Mouse (Mus musculus) ES-E14 (cell line): Measurements from ENCODE around the gene Olfr1156. TPM values are rescaled to one million over a fixed set of nuclear protein-coding genes. Genes with fewer than 3 reads are reported as not detected.

Experiments
- DNase-seq: peaks from one replicate; pipeline ENCODE4 v3.0.0-alpha.2; 2013; ENCODE audit warnings: low read depth, low spot score
- H3K27ac ChIP-seq: 2 replicates; pipeline ENCODE4 v1.5.1; 2012; ENCODE audit warnings: low read depth, mild to moderate bottlenecking, low read length, moderate library complexity, mixed read lengths; ENCODE audit not compliant: poor library complexity, insufficient read depth, severe bottlenecking
- H3K36me3 ChIP-seq: 2 replicates; pipeline ENCODE4 v1.6.1; 2012; ENCODE audit warnings: mild to moderate bottlenecking, low read length, moderate library complexity, mixed read lengths; ENCODE audit not compliant: control insufficient read depth, poor library complexity, insufficient read depth, severe bottlenecking
- H3K4me1 ChIP-seq, 2 experiments: fragments of 150-350 bp in 1 of 2; sonication (generic) in 1 of 2; 2 replicates each; pipeline ENCODE4 v1.6.1; 2012; ENCODE audit warnings: low read length in 2 of 2, mild to moderate bottlenecking in 1 of 2, mixed read lengths in 1 of 2; ENCODE audit not compliant: control insufficient read depth in 2 of 2, insufficient read depth in 2 of 2, poor library complexity in 1 of 2
- H3K4me3 ChIP-seq, 2 experiments: fragments of 150-350 bp in 1 of 2; sonication (generic) in 1 of 2; 2 replicates each; pipeline ENCODE4 v1.5.1; 2012; ENCODE audit warnings: low read length in 2 of 2, low read depth in 1 of 2, mild to moderate bottlenecking in 1 of 2, mixed read lengths in 1 of 2; ENCODE audit not compliant: insufficient read depth in 1 of 2, poor library complexity in 1 of 2, severe bottlenecking in 1 of 2
- H3K9ac ChIP-seq: 2 replicates; pipeline ENCODE4 v1.6.1; 2012; ENCODE audit warnings: low read depth, mild to moderate bottlenecking, low read length, mixed read lengths; ENCODE audit not compliant: poor library complexity, insufficient read depth, severe bottlenecking
- H3K9me3 ChIP-seq: fragments of 150-350 bp; sonication (generic); 2 replicates; pipeline ENCODE4 v1.6.1; 2012; ENCODE audit warnings: low read depth, mild to moderate bottlenecking, low read length; ENCODE audit not compliant: control insufficient read depth, insufficient read depth
- CHD2 ChIP-seq: IDR thresholded peaks from 2 replicates; pipeline ENCODE4 v1.6.1; 2014; ENCODE audit warnings: mild to moderate bottlenecking, low read depth, low read length, inconsistent platforms
- HCFC1 ChIP-seq: IDR thresholded peaks from 2 replicates; pipeline ENCODE4 v1.6.1; 2012; ENCODE audit warnings: low read length, inconsistent platforms, borderline replicate concordance; ENCODE audit not compliant: insufficient read depth
- MAFK ChIP-seq: IDR thresholded peaks from 2 replicates; pipeline ENCODE4 v1.6.1; 2014; ENCODE audit warnings: mild to moderate bottlenecking, low read depth, low read length, inconsistent platforms; ENCODE audit not compliant: insufficient read depth
- ZC3H11A ChIP-seq: IDR thresholded peaks from 2 replicates; pipeline ENCODE4 v1.6.1; 2012; ENCODE audit warnings: low read depth, mild to moderate bottlenecking, inconsistent platforms, low read length, borderline replicate concordance
- ZNF384 ChIP-seq: IDR thresholded peaks from 2 replicates; pipeline ENCODE4 v1.6.1; 2012; ENCODE audit warnings: low read depth, low read length, inconsistent platforms
- in situ Hi-C, 2 experiments: fragments of 600-800 bp; cut with MboI; formaldehyde crosslinking; loops; one replicate each; pipeline ENCODE4 v1.15.1; 2025; ENCODE audit warnings: low sequenced_read_pairs in 2 of 2, inconsistent platforms in 1 of 2; ENCODE audit not compliant: unreplicated experiment in 2 of 2
- total RNA-seq: library from RNA; depleted of rRNA; stranded (reverse); fragments of 300-350 nt; gene quantifications from 2 replicates; pipeline ENCODE4 v1.2.3, GENCODE M21; 2012; rRNA removed

Gene Olfr1156
- total RNA-seq, 1 experiment = not detected

GRCm38 (mm10) chr2:87905066-87905465 lies 47.8 kb downstream of the Olfr1156 start, which contains the start of gene Olfr1154:
TSS of gene Olfr1154 (minus strand) at chr2:87905166.
- TF ChIP-seq ZNF384 = no peak
- TF ChIP-seq HCFC1 = no peak
- no peak for TF ChIP-seq CHD2
- TF ChIP-seq ZC3H11A = no peak
- TF ChIP-seq MAFK = no peak
- Histone ChIP-seq H3K9me3 (no peaks in the 10 kb centered on the region; the same call in 1 of the 2 replicates), H3K27ac (no peak within 1 kb of the TSS), H3K4me1 (no peaks in the 10 kb centered on the region), H3K4me3 (no peak within 1 kb of the TSS), H3K9ac (no peak within 1 kb of the TSS), H3K36me3 (no peaks in the 10 kb centered on the region)
- in situ Hi-C loops = no loop called here
- DNase-seq = no peak

Other genes with a start within 250 kb of the Olfr1156 start
- not detected in 2 replicates for gene Olfr1137, start 239.9 kb downstream of the Olfr1156 start, total RNA-seq
- not detected in 2 replicates for gene Olfr1138, start 213.1 kb downstream of the Olfr1156 start, total RNA-seq
- gene Olfr1140, start 209.3 kb downstream of the Olfr1156 start, total RNA-seq = not detected in 2 replicates
- gene Olfr1141, start 199.1 kb downstream of the Olfr1156 start, total RNA-seq = not detected in 2 replicates
- gene Olfr152, start 173.6 kb downstream of the Olfr1156 start, total RNA-seq = not detected in 2 replicates
- gene Olfr1143, start 152.5 kb downstream of the Olfr1156 start, total RNA-seq = not detected in 2 replicates
- not detected in 2 replicates for gene Olfr1145, start 143.3 kb downstream of the Olfr1156 start, total RNA-seq
- gene Olfr1148, start 122.6 kb downstream of the Olfr1156 start, total RNA-seq = not detected in 2 replicates
- not detected in 2 replicates for gene Olfr1150-ps1, start 109.1 kb downstream of the Olfr1156 start, total RNA-seq
- gene Olfr1151, start 97.2 kb downstream of the Olfr1156 start, total RNA-seq = not detected in 2 replicates
- gene Olfr1152, start 86.6 kb downstream of the Olfr1156 start, total RNA-seq = not detected in 2 replicates
- not detected in 2 replicates for gene Olfr1153, start 58.1 kb downstream of the Olfr1156 start, total RNA-seq
- gene Olfr1154, start 47.9 kb downstream of the Olfr1156 start, total RNA-seq = not detected in 2 replicates
- gene Olfr1155, start 8.0 kb downstream of the Olfr1156 start, total RNA-seq = not detected in 2 replicates
- not detected in 2 replicates for gene Olfr1157, start 15.2 kb upstream of the Olfr1156 start, total RNA-seq
- gene Olfr74, start 21.6 kb upstream of the Olfr1156 start, total RNA-seq = not detected in 2 replicates
- not detected in 2 replicates for gene Olfr1158, start 37.0 kb upstream of the Olfr1156 start, total RNA-seq
- gene Olfr1160, start 55.2 kb upstream of the Olfr1156 start, total RNA-seq = not detected in 2 replicates
- gene Olfr1161, start 69.7 kb upstream of the Olfr1156 start, total RNA-seq = not detected in 2 replicates
- gene Olfr73, start 84.6 kb upstream of the Olfr1156 start, total RNA-seq = not detected in 2 replicates
- gene Olfr1162, start 98.0 kb upstream of the Olfr1156 start, total RNA-seq = not detected in 2 replicates
- not detected in 2 replicates for gene Olfr1163, start 118.7 kb upstream of the Olfr1156 start, total RNA-seq
- not detected in 2 replicates for gene Olfr1164, start 140.9 kb upstream of the Olfr1156 start, total RNA-seq
- not detected in 2 replicates for gene Olfr1166, start 175.2 kb upstream of the Olfr1156 start, total RNA-seq
- not detected in 2 replicates for gene Olfr1167, start 202.1 kb upstream of the Olfr1156 start, total RNA-seq
- gene Olfr1168, start 228.8 kb upstream of the Olfr1156 start, total RNA-seq = not detected in 2 replicates